Mouse (Mus musculus): ENCODE measurements around the gene Alpl.

DNA sequence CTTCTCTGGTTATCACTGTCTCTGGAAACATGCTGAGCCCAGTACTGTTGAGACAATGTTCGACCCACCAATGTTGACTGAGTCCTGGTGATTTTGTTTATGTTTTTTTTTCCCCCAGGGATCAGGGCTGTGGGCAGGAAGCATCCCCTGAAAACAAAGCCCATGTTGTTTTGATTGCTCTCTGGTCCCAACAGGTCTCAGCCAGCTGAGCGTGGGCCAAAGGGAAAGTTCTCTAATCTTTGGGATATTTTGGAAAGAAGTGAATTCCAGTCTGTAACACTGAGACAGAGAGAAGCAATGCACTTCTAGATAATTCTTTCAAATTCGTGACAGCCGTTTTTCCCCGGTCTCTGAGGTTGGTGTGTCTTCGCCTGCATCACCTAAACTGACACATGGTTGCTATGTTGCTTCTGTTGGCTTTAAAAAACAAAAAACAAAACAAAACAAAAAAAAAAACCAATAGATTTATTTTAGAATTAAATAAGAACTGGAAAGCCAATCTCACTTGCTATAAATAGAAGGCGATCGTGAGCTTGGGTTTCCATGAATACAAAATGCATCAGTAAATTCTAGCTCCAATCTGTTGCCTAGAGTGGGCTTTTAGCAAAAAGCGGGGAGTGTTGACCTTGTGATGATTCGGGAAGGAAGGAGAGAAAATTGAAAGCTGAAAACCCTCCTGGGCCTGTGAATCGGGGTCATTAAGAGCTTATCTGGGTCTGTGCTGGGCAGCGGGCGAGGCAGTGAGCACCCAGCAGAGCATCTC, 16.9 kb upstream of the Alpl start:
- no peak for TF ChIP-seq EP300 (IDR thresholded peaks at IDR 0.05; ENCODE audit: low read depth)
- TF ChIP-seq CTCF (IDR thresholded peaks at IDR 0.05; ENCODE audit: low read depth), result no peak

Measured in liver, embryonic 14.5 days (tissue).